Mouse (Mus musculus): ENCODE results near the gene Slamf6. TPM values are rescaled to one million over a fixed set of nuclear protein-coding genes. Genes with fewer than 3 reads are reported as not detected.
"Not testable (repeated sequence)": the region's sequence is repeated elsewhere in the genome, so short reads cannot be mapped to it uniquely, and the experiment has no call there.

The Slamf6 gene
- polyA plus RNA-seq, 1 experiment from 2014 or later, result not detected

DNA sequence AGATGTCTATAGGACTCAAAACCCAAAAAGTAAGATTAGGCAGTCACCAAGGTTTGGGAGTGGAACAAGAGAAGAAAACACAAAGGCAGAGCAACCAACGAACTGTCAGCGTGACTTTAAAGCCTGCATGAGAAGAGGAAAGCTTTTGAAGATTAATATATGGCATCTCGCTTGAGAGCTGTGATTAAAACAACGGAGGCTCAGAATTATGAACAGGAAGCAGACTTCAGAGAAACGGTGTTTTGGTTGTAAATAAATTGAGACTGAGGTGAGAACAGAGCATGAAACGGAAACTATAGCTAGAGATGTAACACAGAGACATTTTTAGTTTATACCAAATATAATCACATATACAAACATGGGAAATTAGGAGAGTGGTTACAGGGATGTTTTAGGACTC, 46.3 kb downstream of the Slamf6 start:
- H3K9ac ChIP-seq (replicated peaks), result no peak overlapping the region
- no peaks in the 10 kb centered on the region for H3K4me1 ChIP-seq
- ATAC-seq (replicated peaks), result no peak
- no peak overlapping the region for H3K4me2 ChIP-seq (replicated peaks)
- H3K36me3 ChIP-seq, result no peaks in the 10 kb centered on the region
- no peaks in the 10 kb centered on the region for H3K27me3 ChIP-seq
- WGBS, result 86% methylated on average over 6 of the region's 6 CpGs
- H3K9me3 ChIP-seq, result no peaks in the 10 kb centered on the region
- no peak overlapping the region for H3K4me3 ChIP-seq
- H3K27ac ChIP-seq (replicated peaks), result no peak overlapping the region

DNA sequence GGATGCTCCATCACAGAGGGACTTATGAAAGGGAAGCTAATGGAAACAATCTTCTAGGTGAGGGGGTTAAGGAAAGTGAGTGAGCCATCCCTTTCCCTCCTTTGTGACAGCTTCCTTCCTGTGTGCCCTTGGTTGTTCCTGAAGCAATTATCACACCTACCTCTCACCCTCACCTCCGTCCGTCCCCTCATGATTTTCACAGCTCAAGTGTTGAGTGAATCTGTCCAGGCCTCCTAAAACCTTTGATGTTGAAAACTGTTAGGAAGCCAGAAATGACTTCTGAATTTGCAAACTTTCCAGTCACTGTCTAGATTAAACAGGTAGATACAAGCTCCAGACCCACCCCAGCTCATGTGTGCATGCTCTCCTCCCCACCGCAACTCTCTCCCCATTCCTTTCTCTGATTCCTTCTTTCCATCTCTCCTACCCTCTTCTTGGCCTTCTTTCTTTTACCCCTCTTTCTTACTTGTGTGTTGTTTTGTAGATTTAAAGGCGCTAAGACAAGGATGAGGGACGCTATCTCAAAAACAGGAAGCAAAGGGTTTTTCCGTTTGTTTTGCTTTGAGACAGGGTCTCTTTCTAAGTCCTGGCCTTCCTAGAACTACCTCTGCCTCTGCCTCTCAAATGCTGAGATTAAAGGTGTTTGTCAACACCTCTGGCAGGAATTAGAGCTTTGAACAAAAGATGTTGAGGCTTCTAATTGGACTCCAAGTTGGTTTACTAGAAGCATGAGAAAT, 48.9 kb downstream of the Slamf6 start:
- Histone ChIP-seq H3K9me3 (no peaks in the 10 kb centered on the region), H3K4me2 (replicated peaks) (no peak overlapping the region), H3K27ac (replicated peaks) (no peak overlapping the region), H3K4me1 (0 out of 2 replicates have a peak, but pooled peaks cover 4% of the 10 kb centered on the region), H3K9ac (replicated peaks) (no peak overlapping the region), H3K27me3 (no peaks in the 10 kb centered on the region), H3K4me3 (no peak overlapping the region), H3K36me3 (no peaks in the 10 kb centered on the region)
- WGBS, result 89% methylated on average over 6 of the region's 6 CpGs
- no peak for ATAC-seq (replicated peaks)

DNA sequence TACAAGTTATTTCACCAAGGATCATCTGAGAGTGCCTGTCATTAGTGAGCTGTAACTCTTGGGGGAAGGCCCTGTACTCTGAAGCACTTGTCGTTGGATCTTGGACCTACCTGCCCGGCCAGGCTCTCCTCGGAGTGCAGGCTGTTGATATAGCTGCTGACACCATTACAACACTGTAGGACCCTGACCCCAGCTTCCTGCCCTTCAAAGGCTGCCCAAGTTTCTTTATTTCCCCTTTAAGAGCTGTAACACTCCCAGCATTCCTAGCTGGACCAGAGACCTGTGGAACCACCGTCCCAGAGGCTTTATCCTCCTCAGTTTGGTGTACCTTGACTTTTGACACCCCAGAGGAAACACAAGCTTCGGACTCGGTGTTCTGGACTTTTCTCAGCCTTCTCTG, 51.9 kb downstream of the Slamf6 start:
- ATAC-seq (replicated peaks), result no peak
- WGBS, result 93% methylated on average over 6 of the region's 6 CpGs

DNA sequence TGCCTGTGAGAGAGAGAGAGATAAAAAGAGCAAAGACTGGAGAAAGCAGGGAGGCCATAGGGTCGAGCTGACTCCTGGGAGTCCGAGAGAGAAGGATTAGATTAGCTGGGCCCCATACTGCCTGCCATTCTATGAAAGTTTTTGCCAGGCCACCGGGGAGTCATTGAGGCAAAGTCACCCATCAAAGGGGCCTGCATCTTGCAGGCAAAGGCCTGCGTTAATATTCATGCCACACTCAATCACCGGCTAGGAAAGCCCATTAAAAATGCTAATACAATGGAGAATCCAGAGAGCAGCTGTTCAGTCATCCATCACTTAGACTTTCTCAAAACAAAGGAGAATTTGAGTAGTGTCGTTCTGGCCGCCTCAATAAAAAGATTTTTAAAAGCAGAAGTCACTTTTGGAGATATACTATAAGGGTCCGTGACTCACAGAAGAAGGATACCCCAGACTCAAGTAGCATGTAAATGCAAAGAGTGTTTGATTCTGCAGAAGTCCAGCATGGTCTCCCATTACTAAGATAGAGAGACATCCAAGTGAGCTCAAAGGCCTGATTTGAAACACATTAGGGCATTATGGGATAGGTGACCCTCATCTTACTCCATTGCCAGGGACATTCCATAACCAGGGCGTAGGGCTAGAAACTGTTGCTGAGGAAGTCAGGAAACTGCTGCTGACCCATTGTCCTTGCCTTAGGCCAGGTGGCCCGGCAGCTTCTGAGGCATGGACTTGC, 53.7 kb downstream of the Slamf6 start:
- Histone ChIP-seq H3K27me3 (no peaks in the 10 kb centered on the region), H3K27ac (replicated peaks) (no peak overlapping the region)
- ATAC-seq (replicated peaks), result no peak

More for the DNA sequence above, 51.9 kb downstream of the Slamf6 start:
- H3K27ac ChIP-seq (replicated peaks), result no peak overlapping the region
- H3K27me3 ChIP-seq, result no peaks in the 10 kb centered on the region
- 0 out of 2 replicates have a peak, but pooled peaks cover 4% of the 10 kb centered on the region for H3K4me1 ChIP-seq
- H3K36me3 ChIP-seq, result no peaks in the 10 kb centered on the region
- no peak overlapping the region for H3K9ac ChIP-seq (replicated peaks)
- H3K4me3 ChIP-seq, result no peak overlapping the region
- H3K9me3 ChIP-seq, result no peaks in the 10 kb centered on the region
- no peak overlapping the region for H3K4me2 ChIP-seq (replicated peaks)

DNA sequence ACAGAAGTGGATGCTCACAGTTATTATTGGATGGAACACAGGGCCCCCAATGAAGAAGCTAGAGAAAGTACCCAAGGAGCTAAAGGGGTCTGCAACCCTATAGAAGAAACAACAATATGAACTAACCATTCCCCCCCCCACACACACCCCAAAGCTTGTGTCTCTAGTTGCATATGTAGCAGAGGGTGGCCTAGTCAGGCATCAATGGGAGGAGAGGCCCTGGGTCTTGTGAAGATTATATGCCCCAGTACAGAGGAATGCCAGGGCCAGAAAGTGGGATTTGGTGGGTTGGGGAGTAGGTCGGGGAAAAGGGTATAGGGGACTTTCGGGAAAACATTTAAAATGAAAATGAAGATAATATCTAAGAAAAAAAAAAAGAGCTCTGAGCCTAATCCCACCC, 57.0 kb downstream of the Slamf6 start:
- H3K4me1 ChIP-seq; H3K9ac ChIP-seq (replicated peaks); H3K27ac ChIP-seq (replicated peaks); ATAC-seq (replicated peaks); H3K9me3 ChIP-seq; H3K4me3 ChIP-seq; H3K36me3 ChIP-seq; H3K27me3 ChIP-seq; H3K4me2 ChIP-seq (replicated peaks): not testable (repeated sequence)
- 97% methylated on average over 2 of the region's 2 CpGs for WGBS

More for the DNA sequence above, 53.7 kb downstream of the Slamf6 start:
- H3K4me3 ChIP-seq, result no peak overlapping the region
- H3K4me1 ChIP-seq, result 0 out of 2 replicates have a peak, but pooled peaks cover 4% of the 10 kb centered on the region
- no peaks in the 10 kb centered on the region for H3K36me3 ChIP-seq
- H3K9me3 ChIP-seq, result no peaks in the 10 kb centered on the region
- no peak overlapping the region for H3K9ac ChIP-seq (replicated peaks)
- 30% methylated on average over 10 of the region's 10 CpGs for WGBS
- H3K4me2 ChIP-seq (replicated peaks), result no peak overlapping the region

DNA sequence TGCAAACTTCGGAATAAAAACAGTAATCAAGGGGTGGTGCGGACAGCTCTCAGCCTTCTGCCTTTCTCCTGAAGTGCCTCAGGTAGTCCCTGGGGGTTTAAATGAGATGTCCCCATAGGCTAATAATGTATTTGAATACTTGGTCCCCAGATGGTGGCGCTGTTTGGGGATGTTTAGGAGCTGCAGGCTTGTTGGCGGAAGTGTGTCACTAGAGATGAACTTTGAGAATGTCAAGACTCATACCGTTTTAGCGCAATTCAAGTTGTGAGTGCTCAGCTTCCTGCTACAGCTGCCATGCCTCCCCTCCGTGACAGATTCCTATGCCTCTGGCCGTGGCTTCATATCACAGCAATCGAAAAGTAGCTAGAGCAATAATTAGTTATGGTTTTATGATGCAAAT, 58.1 kb downstream of the Slamf6 start:
- H3K9ac ChIP-seq (replicated peaks), result no peak overlapping the region
- 88% methylated on average over 9 of the region's 9 CpGs for WGBS
- H3K27ac ChIP-seq (replicated peaks), result no peak overlapping the region
- no peaks in the 10 kb centered on the region for H3K36me3 ChIP-seq
- H3K4me3 ChIP-seq, result no peak overlapping the region
- H3K4me1 ChIP-seq, result 0 out of 2 replicates have a peak, but pooled peaks cover 7% of the 10 kb centered on the region
- no peak for ATAC-seq (replicated peaks)
- no peaks in the 10 kb centered on the region for H3K27me3 ChIP-seq
- H3K4me2 ChIP-seq (replicated peaks), result no peak overlapping the region
- H3K9me3 ChIP-seq, result no peaks in the 10 kb centered on the region

DNA sequence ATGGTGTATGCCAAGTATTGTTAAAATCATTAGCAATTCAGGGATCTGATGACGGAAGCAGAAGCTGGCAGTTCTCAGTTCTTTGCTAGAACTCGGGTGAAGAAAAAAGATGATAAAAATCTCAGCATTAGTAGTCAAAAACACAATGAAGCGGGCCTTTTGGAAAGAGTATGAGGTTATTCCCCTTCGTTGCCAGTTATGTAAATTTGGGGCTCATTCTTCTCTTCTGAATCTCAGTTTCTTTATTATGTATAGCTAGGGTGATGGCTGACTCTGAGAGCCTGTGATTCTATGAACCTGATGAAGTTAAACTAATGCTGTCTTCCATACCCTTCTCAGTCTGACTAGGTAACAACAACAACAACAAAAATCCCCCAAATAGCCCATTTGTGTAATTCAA, 58.5 kb downstream of the Slamf6 start:
- Histone ChIP-seq H3K4me3 (no peak overlapping the region), H3K4me2 (replicated peaks) (no peak overlapping the region), H3K27ac (replicated peaks) (no peak overlapping the region), H3K27me3 (no peaks in the 10 kb centered on the region), H3K9ac (replicated peaks) (no peak overlapping the region), H3K36me3 (no peaks in the 10 kb centered on the region), H3K9me3 (no peaks in the 10 kb centered on the region), H3K4me1 (0 out of 2 replicates have a peak, but pooled peaks cover 4% of the 10 kb centered on the region)
- WGBS, result 63% methylated on average over 4 of the region's 4 CpGs
- no peak for ATAC-seq (replicated peaks)

DNA sequence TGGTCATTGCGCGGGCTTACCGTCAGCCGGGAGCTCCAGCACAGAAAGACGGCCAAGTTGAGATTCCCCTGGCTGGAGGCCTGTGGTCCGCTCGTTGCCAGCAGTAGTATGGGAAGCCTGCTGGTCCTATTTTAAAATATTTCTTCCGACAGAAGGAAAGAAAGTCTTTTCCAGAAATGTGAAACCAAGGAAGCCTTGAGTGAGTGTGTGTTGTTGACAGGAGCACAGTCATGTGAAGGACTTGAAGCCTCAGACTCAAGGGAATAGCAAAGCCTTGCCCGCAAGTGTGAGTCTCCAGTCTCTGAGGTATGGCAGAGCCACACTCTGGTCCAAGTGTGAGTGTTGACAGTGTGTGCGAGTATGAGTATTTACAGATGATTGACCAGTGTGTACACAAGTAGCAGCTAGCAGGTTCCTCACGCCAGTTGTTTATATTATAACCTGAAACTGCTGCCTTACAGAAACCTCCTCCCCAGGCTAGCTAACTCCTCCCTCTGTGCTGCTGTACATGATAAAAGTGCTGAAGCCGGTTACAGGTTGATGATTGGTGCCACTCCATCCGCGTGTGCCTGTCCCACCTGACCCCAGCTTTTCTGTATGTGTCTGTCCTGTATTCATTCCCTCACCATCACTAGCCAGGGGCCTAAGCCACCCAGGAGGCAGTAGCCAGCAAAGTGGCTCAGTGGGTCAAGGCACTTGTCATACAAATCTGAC, 59.7 kb downstream of the Slamf6 start:
- no peak overlapping the region for H3K9ac ChIP-seq (replicated peaks)
- H3K9me3 ChIP-seq, result no peaks in the 10 kb centered on the region
- ATAC-seq (replicated peaks), result no peak
- H3K4me3 ChIP-seq, result no peak overlapping the region
- H3K4me1 ChIP-seq, result 0 out of 2 replicates have a peak, but pooled peaks cover 3% of the 10 kb centered on the region
- H3K27me3 ChIP-seq, result no peaks in the 10 kb centered on the region
- 95% methylated on average over 14 of the region's 14 CpGs for WGBS
- H3K27ac ChIP-seq (replicated peaks), result no peak overlapping the region
- no peaks in the 10 kb centered on the region for H3K36me3 ChIP-seq
- H3K4me2 ChIP-seq (replicated peaks), result no peak overlapping the region

DNA sequence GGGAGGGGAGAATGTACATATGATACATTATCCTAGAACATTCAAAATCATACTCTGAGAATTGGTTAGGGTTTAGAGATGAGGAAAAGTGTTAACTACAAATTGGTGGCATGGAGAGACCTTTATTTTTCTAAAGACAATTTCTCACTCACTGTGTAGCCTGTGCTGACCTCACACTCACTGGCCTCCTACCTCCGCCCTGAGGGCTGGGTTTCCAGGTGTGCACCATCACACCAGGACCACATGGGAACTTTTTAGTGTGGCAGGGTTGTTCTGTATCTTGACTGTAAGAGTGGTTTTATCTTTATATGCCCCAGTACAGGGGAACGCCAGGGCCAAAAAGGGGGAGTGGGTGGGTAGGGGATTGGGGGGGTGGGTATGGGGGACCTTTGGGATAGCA, 60.6 kb downstream of the Slamf6 start:
- Histone ChIP-seq H3K4me2 (replicated peaks) (no peak overlapping the region), H3K4me3 (no peak overlapping the region), H3K36me3 (no peaks in the 10 kb centered on the region), H3K4me1 (0 out of 2 replicates have a peak, but pooled peaks cover 3% of the 10 kb centered on the region), H3K27ac (replicated peaks) (no peak overlapping the region), H3K27me3 (no peaks in the 10 kb centered on the region), H3K9me3 (no peaks in the 10 kb centered on the region), H3K9ac (replicated peaks) (no peak overlapping the region)
- WGBS, result 98% methylated on average over 2 of the region's 2 CpGs
- no peak for ATAC-seq (replicated peaks)

DNA sequence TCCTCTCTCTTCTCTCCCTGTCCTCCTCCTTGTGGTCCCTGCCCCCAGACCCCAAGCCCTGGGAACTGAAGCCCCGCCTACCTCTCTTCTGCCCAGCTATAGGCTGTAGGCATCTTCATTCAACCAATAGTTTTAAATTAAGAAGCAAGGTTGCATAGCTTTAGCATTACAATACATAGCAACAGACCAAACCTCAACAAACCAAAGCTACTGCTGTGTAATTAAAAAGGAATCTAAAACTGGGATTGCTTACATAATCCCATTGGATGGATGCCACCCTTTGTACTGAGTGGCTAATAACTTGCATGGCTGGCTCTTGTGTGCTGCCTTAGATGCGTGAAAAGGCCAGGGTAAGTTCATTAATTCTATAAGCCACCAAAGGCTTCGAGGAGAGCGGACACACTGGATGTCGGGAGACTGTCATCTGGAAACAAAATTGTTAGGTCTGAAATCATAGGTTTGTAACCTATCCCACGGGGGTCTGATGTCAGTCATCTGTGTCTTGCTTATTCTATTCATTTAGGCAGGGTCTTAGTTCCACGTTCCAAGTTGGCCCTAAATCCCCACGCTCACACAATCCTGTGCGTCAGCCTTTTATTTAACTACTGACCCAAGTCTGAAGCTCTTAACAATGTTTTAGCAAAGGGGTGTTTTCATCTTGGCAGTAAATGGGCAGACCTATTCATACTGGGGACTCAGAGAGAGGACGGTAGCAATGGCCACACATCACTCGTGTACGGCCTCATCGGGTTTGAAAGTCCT, 62.8 kb downstream of the Slamf6 start:
- 0 out of 2 replicates have a peak, but pooled peaks cover 3% of the 10 kb centered on the region for H3K4me1 ChIP-seq
- WGBS, result 15% methylated on average over 13 of the region's 13 CpGs
- H3K9me3 ChIP-seq, result no peaks in the 10 kb centered on the region
- no peak overlapping the region for H3K4me2 ChIP-seq (replicated peaks)
- no peak overlapping the region for H3K9ac ChIP-seq (replicated peaks)
- peak; percentile 94 for ATAC-seq (replicated peaks)
- no peak overlapping the region for H3K4me3 ChIP-seq
- H3K27me3 ChIP-seq, result no peaks in the 10 kb centered on the region
- no peaks in the 10 kb centered on the region for H3K36me3 ChIP-seq
- peak overlapping the region; percentile 52 for H3K27ac ChIP-seq (replicated peaks)

DNA sequence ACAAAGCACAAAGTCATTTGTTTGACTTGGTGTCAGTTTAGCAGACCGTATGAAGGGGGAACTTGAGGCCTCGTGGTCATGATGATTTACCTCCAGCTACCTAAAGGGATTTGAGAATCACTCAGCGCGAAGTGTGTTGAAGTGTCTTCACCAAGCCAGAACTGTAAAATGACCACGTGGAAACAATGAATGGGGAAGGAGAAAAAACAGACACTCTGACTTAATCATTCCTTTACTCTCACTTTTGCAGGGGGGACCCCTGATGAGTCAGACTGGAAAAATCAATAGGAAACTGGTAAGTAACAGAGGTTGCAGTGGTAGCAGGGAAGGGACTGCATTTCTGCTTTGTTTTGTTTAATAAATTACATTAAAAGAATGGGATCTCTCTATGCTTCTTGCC, 64.9 kb downstream of the Slamf6 start:
- Histone ChIP-seq H3K36me3 (no peaks in the 10 kb centered on the region), H3K9ac (replicated peaks) (no peak overlapping the region), H3K27ac (replicated peaks) (no peak overlapping the region), H3K9me3 (no peaks in the 10 kb centered on the region), H3K4me3 (no peak overlapping the region), H3K4me2 (replicated peaks) (no peak overlapping the region), H3K27me3 (no peaks in the 10 kb centered on the region), H3K4me1 (0 out of 2 replicates have a peak, but pooled peaks cover 3% of the 10 kb centered on the region)
- WGBS, result 73% methylated on average over 5 of the region's 5 CpGs
- ATAC-seq (replicated peaks), result no peak
